Mouse (Mus musculus) spleen, postnatal 0 days (tissue): Measurements from ENCODE around the gene Fkbp6. TPM values are rescaled to one million over a fixed set of nuclear protein-coding genes. Genes with fewer than 3 reads are reported as not detected.

Source experiments
- polyA plus RNA-seq: library from polyadenylated mRNA; unstranded; fragments of >200 nt; fragmentation: Nextera tagmentation; extraction: Ambion mirVana; gene quantifications from 2 replicates; pipeline ENCODE4 v1.2.1, GENCODE M21; 2015

Gene Fkbp6
- polyA plus RNA-seq = not detected in 2 replicates

DNA sequence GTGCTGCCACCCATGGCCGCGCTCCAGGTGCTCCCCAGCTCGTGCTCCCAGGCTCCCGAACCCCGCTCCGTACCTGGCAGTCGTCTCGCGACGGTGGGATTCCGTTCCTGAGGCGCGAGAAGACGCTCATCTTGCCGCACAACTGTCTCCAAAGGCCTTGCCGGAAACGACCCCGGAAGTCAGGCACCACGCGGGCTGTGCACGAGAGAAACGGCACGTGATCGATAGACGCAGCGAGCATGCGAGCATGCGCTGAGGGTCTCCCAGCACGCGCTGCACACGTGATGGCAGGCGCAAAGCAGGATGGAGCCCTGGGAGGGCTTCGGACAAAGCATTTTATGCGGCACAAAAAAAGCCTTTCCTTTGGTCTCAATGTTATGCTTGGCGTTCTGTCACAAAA, at the start of gene Fkbp6:
TSS of gene Fkbp6 (minus strand) at position 183 of the 400 bp plus-strand sequence.

DNA sequence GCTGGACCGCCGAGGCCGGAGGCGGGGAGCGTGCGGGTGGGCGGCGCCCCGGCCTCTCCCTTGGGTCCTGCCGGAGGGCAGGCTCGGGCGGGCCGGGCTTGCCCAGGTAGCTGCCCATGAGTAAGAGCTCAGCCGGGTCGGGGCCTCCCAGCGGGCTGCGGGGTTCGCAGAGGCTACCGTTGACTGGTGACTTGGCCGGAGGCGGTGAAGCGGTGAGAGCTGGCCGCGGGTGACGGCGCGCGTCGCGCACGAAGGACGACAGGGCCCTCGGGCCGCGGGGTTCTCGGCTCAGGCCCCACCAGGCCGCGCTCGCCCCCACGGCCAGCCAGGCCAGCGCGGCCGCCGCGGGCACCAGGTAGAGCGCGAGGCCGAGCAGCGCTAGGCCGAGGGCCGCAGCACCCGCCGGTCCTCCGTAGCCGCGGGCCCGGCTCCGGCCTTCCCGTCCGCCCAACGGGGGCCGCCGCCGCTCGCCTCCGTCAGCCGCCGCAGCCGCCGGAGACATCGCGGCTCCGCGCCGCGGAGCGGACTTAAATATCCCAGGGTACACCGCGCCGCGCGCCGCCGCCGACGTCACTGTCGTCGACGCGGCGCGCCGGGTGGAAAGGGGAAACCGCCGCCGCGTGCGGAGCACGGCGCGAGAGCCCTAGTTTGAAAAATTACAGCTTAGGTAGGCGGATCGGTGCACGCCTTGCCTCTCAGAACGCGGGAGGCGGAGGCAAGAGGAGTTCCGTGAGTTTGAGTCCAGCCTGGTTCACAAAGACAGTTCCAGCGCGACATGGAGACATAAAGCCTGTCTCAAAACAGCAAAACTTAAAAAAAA, 44.4 kb upstream of the Fkbp6 start, which contains the start of gene Pom121:
TSS of gene Pom121 (minus strand) at position 543 of the 820 bp plus-strand sequence.

DNA sequence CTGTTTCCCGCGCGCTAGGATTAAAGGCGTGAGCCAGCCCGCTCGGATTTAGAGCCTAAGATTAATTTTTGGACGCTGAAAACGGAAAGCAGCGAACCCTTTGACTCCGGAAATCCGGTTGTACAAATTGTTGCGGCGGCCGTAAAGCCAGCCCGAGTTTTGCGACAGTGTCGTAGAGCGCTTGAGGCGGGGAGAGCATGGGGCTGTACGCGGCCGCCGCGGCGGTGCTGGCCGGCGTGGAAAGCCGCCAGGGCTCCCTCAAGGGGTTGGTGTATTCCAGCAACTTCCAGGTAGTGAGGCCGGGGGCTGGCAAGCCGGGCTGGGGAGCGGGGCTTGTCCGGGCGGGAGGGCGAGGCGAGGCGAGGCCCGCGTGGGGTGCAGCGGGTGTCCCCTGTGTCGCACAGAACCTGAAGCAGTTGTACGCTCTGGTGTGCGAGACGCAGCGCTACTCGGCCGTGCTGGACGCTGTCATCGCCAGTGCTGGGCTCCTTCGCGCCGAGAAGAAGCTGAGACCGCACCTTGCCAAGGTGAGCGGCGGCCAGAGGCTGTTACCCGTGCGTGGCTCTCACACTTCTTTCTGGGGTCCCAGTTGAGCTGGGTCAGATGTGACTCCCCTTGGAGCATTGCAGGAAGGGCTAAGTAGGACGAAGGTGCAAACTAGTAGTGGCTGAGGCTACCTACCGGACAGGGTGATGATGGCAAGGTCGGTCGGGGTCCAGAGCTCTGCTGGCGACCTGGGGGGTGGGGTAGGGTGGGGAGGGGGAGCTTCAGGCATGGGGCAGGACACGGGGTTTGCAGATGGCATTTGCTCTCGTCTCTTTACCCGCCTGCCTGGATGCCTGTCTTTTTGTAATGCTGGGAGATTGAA, 20.2 kb upstream of the Fkbp6 start, which contains the start of gene Nsun5:
TSS of gene Nsun5 (plus strand) at position 167 of the 868 bp plus-strand sequence.

DNA sequence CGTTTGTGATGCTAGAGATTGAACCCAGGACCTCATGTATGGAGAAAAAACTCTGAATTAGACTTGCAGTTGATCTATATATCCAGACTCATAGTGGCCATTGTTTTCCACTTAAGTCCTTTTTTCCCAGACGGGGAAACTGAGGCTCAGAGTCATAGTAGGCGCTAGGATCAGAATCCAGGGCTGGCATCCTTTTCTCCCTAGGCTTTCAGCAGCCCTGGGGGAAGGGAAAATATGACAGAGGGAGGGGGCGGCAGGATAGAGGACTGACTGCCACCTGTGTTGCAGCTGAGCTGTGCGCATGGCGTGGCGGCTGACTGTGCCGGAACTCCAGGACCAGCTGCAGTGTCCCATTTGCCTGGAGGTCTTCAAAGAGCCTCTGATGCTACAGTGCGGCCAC, 3.2 kb upstream of the Fkbp6 start, which contains the start of gene Trim50:
TSS of gene Trim50 (plus strand) at position 301 of the 400 bp plus-strand sequence.

DNA sequence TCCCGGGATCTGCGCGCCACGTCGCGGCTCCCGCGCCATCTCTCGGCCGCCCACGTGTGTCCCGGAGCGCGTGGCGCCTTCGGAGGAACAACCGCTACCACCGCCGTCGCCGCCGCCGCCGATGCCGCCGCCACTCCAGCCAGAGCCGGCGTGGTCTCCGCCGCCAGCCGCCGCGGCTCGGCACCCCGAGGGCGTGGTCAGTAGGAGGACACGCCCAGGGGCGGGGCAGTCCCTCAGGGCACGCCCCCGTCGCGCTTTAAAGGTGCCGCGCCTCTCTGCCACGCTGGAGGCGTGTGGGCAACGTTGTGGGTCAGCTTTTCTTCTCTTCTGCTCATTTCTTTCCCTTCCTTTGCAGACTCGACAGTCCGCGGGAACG, 98.8 kb downstream of the Fkbp6 start, which contains the start of gene Fzd9:
TSS of gene Fzd9 (minus strand) at position 152 of the 376 bp plus-strand sequence.

Other genes starting within 250 kb of the Fkbp6 start
- 8.0 and 8.3 TPM in 2 replicates for gene Tbl2, start 200.4 kb downstream of the Fkbp6 start, polyA plus RNA-seq
- gene Bcl7b, start 181.8 kb downstream of the Fkbp6 start, polyA plus RNA-seq = 47.2 and 49.6 TPM in 2 replicates
- 26.1 and 26.8 TPM in 2 replicates for gene Baz1b, start 162.8 kb downstream of the Fkbp6 start, polyA plus RNA-seq
- 0.38 and 0.53 TPM in 2 replicates for gene Fzd9, start 98.8 kb downstream of the Fkbp6 start, polyA plus RNA-seq
- gene Trim50, start 3.3 kb upstream of the Fkbp6 start, polyA plus RNA-seq = not detected in 2 replicates
- 21.1 and 23.5 TPM in 2 replicates for gene Nsun5, start 19.9 kb upstream of the Fkbp6 start, polyA plus RNA-seq
- 8.6 and 9.2 TPM in 2 replicates for gene Pom121, start 44.5 kb upstream of the Fkbp6 start, polyA plus RNA-seq
- 9.0 and 11.2 TPM in 2 replicates for gene Hip1, start 195.1 kb upstream of the Fkbp6 start, polyA plus RNA-seq
- not detected in 2 replicates for gene Ccl26, start 213.5 kb upstream of the Fkbp6 start, polyA plus RNA-seq
- 2.8 and 6.6 TPM in 2 replicates for gene Ccl24, start 223.0 kb upstream of the Fkbp6 start, polyA plus RNA-seq